Mouse (Mus musculus) T-helper 2 cell (primary cell): Measurements from ENCODE around the gene Dlgap4.

Experiments
- in situ Hi-C: fragments of 300-600 bp; cut with MboI, MseI; formaldehyde crosslinking; loops from one replicate; pipeline ENCODE4 v1.15.1; 2025; ENCODE audit warnings: high pct_unique_total_duplicates

Gene Dlgap4

GRCm38 (mm10) chr2:156737976-156738375, 124.5 kb downstream of the Dlgap4 start:
- in situ Hi-C loops: no loop called here

- in situ Hi-C loops: no loop called here
These were observed 127.8 kb downstream of the Dlgap4 start for GRCm38 (mm10) chr2:156741265-156741664.

- in situ Hi-C loops: no loop called here
These were observed 128.5 kb downstream of the Dlgap4 start for GRCm38 (mm10) chr2:156741998-156742397.

- in situ Hi-C loops: no loop called here
These were observed 129.7 kb downstream of the Dlgap4 start for GRCm38 (mm10) chr2:156743248-156743647.

DNA sequence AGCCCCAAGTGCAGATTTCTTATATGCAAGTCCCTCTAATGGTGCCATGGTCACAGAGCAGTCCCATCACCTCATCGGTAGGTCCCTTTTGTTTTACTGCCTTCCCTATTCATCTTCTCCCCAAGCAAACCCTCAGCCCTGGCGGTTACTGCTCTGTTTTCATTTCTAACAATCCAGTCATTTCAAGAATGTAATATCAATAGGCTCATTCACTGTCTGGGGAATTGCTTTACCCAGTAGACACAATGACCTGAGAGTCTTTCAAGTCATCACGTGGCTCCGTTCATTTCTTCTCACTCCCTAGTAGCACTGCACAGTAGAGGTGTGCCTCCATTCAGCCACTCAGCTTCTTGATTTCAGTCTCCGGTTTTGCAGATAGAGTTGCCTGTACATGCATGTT, 130.9 kb downstream of the Dlgap4 start:
- in situ Hi-C loops: no loop called here

- in situ Hi-C loops: no loop called here
These were observed 133.8 kb downstream of the Dlgap4 start for GRCm38 (mm10) chr2:156747315-156747714.

DNA sequence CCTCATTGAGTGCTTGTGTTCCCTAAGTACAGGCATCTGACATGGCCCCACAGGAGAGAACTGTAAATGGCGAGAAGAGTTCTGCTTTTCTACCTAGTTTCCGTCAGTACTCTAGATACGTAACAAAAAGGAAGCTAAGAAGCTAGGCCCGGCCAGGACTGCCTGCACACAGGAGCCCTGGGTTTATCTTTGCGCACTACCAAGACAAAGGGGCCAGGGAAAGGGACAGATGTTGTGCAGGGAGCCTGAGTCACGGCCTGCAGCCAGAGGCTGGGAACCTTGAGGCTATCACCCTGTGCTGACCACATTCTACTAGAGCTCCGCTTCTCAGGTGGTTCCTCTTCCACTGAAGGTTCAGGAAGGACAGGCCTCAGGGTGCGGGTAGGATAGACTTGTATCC, 136.2 kb downstream of the Dlgap4 start:
- in situ Hi-C loops: no loop called here

DNA sequence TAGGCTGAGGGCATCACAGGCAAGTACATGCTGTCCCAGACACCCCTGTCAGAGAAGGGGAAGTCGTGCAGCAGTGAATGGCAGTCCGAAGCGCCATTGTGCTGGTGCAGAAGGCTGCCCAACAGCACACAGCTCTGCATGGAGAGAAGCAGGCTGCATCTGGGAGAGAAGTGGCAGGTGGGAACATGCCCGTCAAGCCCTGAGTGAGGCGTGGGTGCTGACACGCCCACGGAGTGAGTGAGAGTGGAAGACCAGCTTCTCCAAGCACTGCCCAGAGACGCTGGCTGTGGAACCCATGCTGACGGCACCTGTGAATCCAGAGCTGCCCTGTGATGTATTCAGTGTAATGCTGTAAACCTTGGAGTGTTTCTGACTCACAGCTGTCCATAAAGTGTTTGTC, 143.4 kb downstream of the Dlgap4 start:
- in situ Hi-C loops: no loop called here

- in situ Hi-C loops: no loop called here
These were observed 147.5 kb downstream of the Dlgap4 start for GRCm38 (mm10) chr2:156760843-156761505.

- in situ Hi-C loops: no loop called here
These were observed 148.2 kb downstream of the Dlgap4 start for GRCm38 (mm10) chr2:156761521-156762278.

GRCm38 (mm10) chr2:156762499-156762898, 149.0 kb downstream of the Dlgap4 start:
- in situ Hi-C loops: no loop called here

GRCm38 (mm10) chr2:156763101-156763500, 149.6 kb downstream of the Dlgap4 start:
- in situ Hi-C loops: no loop called here

GRCm38 (mm10) chr2:156764022-156764421, 150.5 kb downstream of the Dlgap4 start:
- in situ Hi-C loops: no loop called here

DNA sequence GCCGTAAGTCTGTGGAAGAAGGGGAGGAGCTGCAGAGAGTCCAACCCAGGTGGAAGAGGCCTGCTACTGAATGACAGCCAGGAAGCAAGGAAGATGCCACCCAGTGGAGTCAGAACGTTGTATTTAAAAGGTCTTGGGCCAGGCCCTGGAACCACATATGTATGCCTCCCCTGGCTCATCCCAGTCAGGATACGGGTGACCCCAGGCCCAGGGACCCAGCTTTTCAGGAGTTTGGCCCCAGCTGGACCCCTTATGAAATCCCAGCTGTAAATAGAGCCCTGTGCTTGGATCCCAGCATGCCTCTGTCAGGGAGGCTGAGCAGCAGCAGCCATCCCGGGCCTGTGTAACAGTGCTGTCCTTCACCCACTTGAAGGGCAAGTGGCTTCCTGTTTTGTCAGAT, 151.2 kb downstream of the Dlgap4 start:
- in situ Hi-C loops: no loop called here

- in situ Hi-C loops: no loop called here
These were observed 152.1 kb downstream of the Dlgap4 start for GRCm38 (mm10) chr2:156765593-156765992.

GRCm38 (mm10) chr2:156766227-156767019, 152.9 kb downstream of the Dlgap4 start:
- in situ Hi-C loops: no loop called here

DNA sequence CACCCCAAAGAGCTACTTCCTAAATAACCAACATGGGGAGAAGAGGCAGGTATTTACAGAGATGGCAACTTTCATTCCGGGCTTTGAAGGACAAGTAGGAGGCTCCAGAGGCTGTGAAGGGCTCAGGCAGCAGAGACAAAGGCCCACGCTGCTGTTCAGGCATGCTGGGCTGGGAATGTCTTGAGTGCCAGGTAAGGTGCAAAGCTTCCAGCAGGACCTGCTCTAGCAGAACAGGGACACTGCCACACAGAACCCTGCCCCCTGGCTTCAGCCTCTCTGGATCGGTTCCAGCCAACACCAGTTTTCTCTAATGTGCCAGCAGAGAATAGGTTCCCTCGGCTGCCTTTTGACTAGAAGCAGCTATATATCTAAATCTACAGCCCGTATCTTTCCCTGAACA, 153.6 kb downstream of the Dlgap4 start:
- in situ Hi-C loops: no loop called here

- in situ Hi-C loops: no loop called here
These were observed 155.8 kb downstream of the Dlgap4 start for GRCm38 (mm10) chr2:156769274-156769673.

DNA sequence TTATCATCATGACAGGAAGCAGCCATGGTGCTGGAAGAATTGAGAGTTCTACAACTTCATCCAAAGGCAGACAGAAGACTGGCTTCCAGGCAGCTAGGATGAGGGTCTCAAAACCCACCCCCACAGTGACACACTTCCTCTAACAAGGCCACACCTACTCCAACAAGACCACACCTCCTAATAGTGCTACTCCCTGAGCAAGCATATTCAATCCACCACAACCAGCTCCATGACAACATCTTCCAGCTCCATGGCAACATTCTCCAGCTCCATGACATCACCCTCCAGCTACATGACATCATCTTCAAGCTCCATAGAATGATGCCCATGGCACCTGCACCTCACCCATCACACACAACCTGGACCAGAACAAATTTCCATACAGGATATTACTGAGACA, 160.0 kb downstream of the Dlgap4 start:
- in situ Hi-C loops: no loop called here

DNA sequence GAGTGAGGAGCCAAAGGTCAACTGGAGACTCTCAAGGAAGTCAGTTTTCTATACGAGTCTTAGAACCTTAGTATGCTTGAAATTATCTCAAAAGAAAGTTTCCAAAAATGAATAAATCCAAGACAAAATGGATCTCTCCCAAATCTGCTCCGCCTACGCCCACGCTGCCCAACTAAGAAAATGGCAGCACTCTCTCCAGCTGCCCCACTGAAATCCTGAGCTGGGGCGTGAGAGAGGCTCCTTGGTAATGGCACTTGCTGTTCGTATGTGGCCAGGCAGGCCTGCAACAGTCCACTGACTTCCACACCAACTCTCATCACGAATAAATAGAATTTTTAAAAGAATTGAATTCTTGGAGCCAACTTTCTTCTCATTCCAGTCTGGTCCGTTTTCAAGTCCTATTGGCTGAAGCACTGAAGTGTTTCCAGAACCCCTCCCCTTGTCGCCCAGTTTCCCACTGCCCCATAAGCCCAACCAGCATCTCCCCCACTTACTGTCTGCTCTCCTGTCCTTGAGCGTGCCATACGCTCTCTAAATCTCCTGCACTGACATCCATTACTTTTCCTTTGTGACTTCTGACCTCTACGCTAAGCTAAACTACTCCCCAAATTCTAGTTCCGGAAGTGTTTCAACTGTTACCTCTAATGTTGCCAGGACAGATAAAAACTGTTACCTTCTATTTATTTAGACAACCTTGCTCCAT, 160.7 kb downstream of the Dlgap4 start:
- in situ Hi-C loops: no loop called here

GRCm38 (mm10) chr2:156774738-156775454, 161.4 kb downstream of the Dlgap4 start, which contains the start of gene Myl9:
Gene Myl9 (plus strand): TSS chr2:156775420.
- in situ Hi-C loops: no loop called here
